Mouse (Mus musculus): Measurements from ENCODE around the gene Vpreb1. TPM values are rescaled to one million over a fixed set of nuclear protein-coding genes. Genes with fewer than 3 reads are reported as not detected.

The Vpreb1 gene
- polyA plus RNA-seq, 2 experiments = 1.5 to 2.6 TPM

DNA sequence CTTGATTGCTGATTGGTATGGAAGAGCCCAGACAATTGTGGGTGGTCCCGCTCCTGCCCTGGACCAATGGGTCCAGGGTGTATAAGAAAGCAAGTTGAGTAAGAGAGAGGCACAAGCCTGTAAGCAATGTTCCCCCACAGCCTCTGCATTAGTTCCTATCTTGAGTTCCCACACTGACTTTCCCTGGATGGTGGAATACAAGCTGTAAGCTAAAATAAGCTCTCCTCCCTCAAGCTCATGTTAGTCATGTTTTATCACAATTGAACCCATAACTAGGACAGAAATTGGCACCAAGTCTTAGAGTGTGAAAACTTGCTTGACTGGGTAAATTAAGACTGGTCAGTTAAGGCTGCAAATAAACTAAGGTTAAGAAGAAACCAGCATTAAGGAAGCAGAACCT lies 15.1 kb downstream of the Vpreb1 start:
- TF ChIP-seq CTCF (IDR thresholded peaks at IDR 0.05; ENCODE audit: low read depth) = no peak
- TF ChIP-seq EP300 (IDR thresholded peaks at IDR 0.05; ENCODE audit: low read depth) = no peak
- H3K4me3 ChIP-seq (ENCODE audit: insufficient read depth in 1 of 2, low read depth in 2 of 2, low read length in 2 of 2) = no peak overlapping the region
- 72% methylated on average over 1 of the region's 1 CpGs for WGBS (ENCODE audit: insufficient replicate concordance)
- H3K27me3 ChIP-seq (ENCODE audit: control insufficient read depth, insufficient read depth, low read length) = no peaks in the 10 kb centered on the region
- no peak overlapping the region for H3K4me2 ChIP-seq (ENCODE audit: low read depth)
- H3K9ac ChIP-seq (replicated peaks) = no peak overlapping the region
- H3K4me1 ChIP-seq (replicated peaks; ENCODE audit: control insufficient read depth in 2 of 2, insufficient read depth in 2 of 2, low read length in 1 of 2) = no peaks in the 10 kb centered on the region
- DNase-seq (ENCODE audit: low read depth in 3 of 3, low spot score in 3 of 3) (no peak), ATAC-seq (ENCODE audit: insufficient read depth) (no peak)
- no peaks in the 10 kb centered on the region for H3K9me3 ChIP-seq (ENCODE audit: control insufficient read depth, low read length)
- H3K36me3 ChIP-seq (replicated peaks; ENCODE audit: control insufficient read depth, insufficient read depth, low read depth) = no peaks in the 10 kb centered on the region
- no peak overlapping the region for H3K27ac ChIP-seq

DNA sequence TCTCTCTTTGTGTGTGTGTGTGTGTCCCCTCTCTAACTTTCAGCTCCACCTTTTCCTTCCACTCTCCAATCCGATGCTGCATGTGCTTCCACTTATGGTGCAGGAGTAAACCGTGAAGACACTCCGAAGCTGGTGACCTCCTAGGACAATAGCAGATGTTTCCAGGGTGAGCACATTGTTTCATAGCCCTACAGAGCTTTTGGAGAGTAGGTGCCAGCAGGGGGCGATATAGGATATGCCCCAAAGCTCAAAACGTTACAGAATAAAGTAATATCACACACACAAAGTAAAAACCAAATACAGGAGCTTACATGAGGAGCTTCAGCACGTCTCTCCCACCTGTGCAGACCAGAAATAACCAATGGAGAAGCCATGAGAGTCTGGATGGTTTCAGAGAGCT lies 15.8 kb downstream of the Vpreb1 start:
- Histone ChIP-seq H3K4me2 (ENCODE audit: low read depth) (no peak overlapping the region), H3K36me3 (replicated peaks; ENCODE audit: control insufficient read depth, insufficient read depth, low read depth) (no peaks in the 10 kb centered on the region), H3K9me3 (ENCODE audit: control insufficient read depth, low read length) (no peaks in the 10 kb centered on the region), H3K9ac (replicated peaks) (no peak overlapping the region), H3K4me3 (ENCODE audit: insufficient read depth in 1 of 2, low read depth in 2 of 2, low read length in 2 of 2) (no peak overlapping the region), H3K27ac (no peak overlapping the region), H3K27me3 (ENCODE audit: control insufficient read depth, insufficient read depth, low read length) (no peaks in the 10 kb centered on the region), H3K4me1 (replicated peaks; ENCODE audit: control insufficient read depth in 2 of 2, insufficient read depth in 2 of 2, low read length in 1 of 2) (no peaks in the 10 kb centered on the region)
- no peak for ATAC-seq (ENCODE audit: insufficient read depth)
- WGBS (ENCODE audit: insufficient replicate concordance) = 10% methylated on average over 6 of the region's 6 CpGs
- peak in 2 of 3 experiments; percentile 28 to 33 for DNase-seq (ENCODE audit: low read depth in 3 of 3, low spot score in 3 of 3)
- TF ChIP-seq EP300 (IDR thresholded peaks at IDR 0.05; ENCODE audit: low read depth) (no peak), CTCF (IDR thresholded peaks at IDR 0.05; ENCODE audit: low read depth) (peak; percentile 67)

DNA sequence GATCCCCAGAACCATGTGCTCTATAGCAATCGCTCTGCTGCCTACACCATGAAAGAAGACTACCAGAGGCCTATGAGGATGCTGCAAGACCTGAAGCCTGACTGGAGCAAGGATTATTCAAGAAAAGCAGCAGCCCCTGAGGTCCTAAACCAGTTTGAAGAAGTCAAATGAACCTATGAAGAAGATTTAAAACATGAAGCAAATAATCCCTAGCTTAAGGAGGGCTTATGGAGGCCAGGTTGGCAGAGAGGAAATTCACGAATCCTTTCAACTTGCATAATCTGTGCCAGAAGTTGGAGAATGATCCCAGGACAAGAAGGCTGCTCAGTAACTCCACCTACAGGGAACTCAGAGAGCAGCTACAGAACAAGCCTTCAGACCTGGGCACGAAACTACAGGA lies 18.2 kb downstream of the Vpreb1 start:
- DNase-seq (ENCODE audit: low read depth in 3 of 3, low spot score in 3 of 3) (no peak), ATAC-seq (ENCODE audit: insufficient read depth) (no peak)
- Histone ChIP-seq H3K9ac (replicated peaks) (no peak overlapping the region), H3K4me3 (ENCODE audit: insufficient read depth in 1 of 2, low read depth in 2 of 2, low read length in 2 of 2) (no peak overlapping the region), H3K36me3 (replicated peaks; ENCODE audit: control insufficient read depth, insufficient read depth, low read depth) (no peaks in the 10 kb centered on the region), H3K27ac (no peak overlapping the region), H3K9me3 (ENCODE audit: control insufficient read depth, low read length) (no peaks in the 10 kb centered on the region), H3K27me3 (ENCODE audit: control insufficient read depth, insufficient read depth, low read length) (no peaks in the 10 kb centered on the region), H3K4me2 (ENCODE audit: low read depth) (no peak overlapping the region), H3K4me1 (replicated peaks; ENCODE audit: control insufficient read depth in 2 of 2, insufficient read depth in 2 of 2, low read length in 1 of 2) (no peaks in the 10 kb centered on the region)
- WGBS (ENCODE audit: insufficient replicate concordance) = 58% methylated on average over 3 of the region's 3 CpGs
- TF ChIP-seq EP300 (IDR thresholded peaks at IDR 0.05; ENCODE audit: low read depth) (no peak), CTCF (IDR thresholded peaks at IDR 0.05; ENCODE audit: low read depth) (no peak)

DNA sequence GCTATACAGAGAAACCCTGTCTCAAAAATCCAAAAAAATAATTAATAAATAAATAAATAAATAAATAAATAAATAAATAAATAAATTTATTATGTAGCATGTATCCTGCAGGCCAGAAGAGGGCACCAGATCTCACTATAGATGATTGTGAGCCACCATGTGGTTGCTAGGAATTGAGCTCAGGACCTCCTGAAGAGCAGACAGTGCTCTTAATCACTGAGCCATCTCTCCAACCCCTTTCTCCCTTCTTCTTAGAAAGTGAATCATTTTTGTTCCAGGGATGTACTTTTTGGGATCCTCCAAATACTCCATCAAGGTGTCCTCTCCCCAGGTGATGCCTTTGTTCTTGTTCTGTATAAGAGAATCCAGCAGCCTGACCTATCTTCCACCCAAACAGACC lies 21.4 kb downstream of the Vpreb1 start:
- H3K27me3 ChIP-seq (ENCODE audit: control insufficient read depth, insufficient read depth, low read length) = no peaks in the 10 kb centered on the region
- H3K27ac ChIP-seq = no peak overlapping the region
- H3K4me2 ChIP-seq (ENCODE audit: low read depth) = no peak overlapping the region
- no peaks in the 10 kb centered on the region for H3K4me1 ChIP-seq (replicated peaks; ENCODE audit: control insufficient read depth in 2 of 2, insufficient read depth in 2 of 2, low read length in 1 of 2)
- no peak for DNase-seq (ENCODE audit: low read depth in 3 of 3, low spot score in 3 of 3)
- H3K36me3 ChIP-seq (replicated peaks; ENCODE audit: control insufficient read depth, insufficient read depth, low read depth) = no peaks in the 10 kb centered on the region
- TF ChIP-seq EP300 (IDR thresholded peaks at IDR 0.05; ENCODE audit: low read depth) (no peak), CTCF (IDR thresholded peaks at IDR 0.05; ENCODE audit: low read depth) (no peak)
- no peak for ATAC-seq (ENCODE audit: insufficient read depth)
- no peak overlapping the region for H3K4me3 ChIP-seq (ENCODE audit: insufficient read depth in 1 of 2, low read depth in 2 of 2, low read length in 2 of 2)
- no peaks in the 10 kb centered on the region for H3K9me3 ChIP-seq (ENCODE audit: control insufficient read depth, low read length)
- no peak overlapping the region for H3K9ac ChIP-seq (replicated peaks)

DNA sequence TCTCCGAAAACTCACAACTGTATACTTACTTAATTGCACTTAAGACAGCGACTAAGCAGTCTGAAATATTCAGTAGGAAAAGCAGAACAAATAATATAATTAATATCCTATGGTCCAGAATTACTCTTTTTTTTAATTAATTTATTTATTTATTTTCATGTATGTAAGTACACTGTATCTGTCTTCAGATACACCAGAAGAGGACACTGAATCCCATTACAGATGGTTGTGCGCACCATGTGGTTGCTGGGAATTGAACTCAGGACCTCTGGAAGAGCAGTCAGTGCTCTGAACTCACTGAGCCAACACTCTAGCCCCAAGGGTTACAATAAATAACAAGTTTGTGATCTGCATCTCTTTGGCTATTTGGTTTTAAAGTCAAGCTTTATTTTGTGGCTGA lies 41.0 kb downstream of the Vpreb1 start:
- ATAC-seq (ENCODE audit: insufficient read depth) (no peak), DNase-seq (ENCODE audit: low read depth in 3 of 3, low spot score in 3 of 3) (no peak)
- Histone ChIP-seq H3K9me3 (ENCODE audit: control insufficient read depth, low read length) (no peaks in the 10 kb centered on the region), H3K27ac (no peak overlapping the region), H3K27me3 (ENCODE audit: control insufficient read depth, insufficient read depth, low read length) (no peaks in the 10 kb centered on the region), H3K36me3 (replicated peaks; ENCODE audit: control insufficient read depth, insufficient read depth, low read depth) (no peaks in the 10 kb centered on the region), H3K4me2 (ENCODE audit: low read depth) (peak overlapping the region; percentile 54), H3K9ac (replicated peaks) (no peak overlapping the region), H3K4me1 (replicated peaks; ENCODE audit: control insufficient read depth in 2 of 2, insufficient read depth in 2 of 2, low read length in 1 of 2) (no peaks in the 10 kb centered on the region), H3K4me3 (ENCODE audit: insufficient read depth in 1 of 2, low read depth in 2 of 2, low read length in 2 of 2) (no peak overlapping the region; a peak in 1 of 4 replicates)
- TF ChIP-seq EP300 (IDR thresholded peaks at IDR 0.05; ENCODE audit: low read depth) (no peak), CTCF (IDR thresholded peaks at IDR 0.05; ENCODE audit: low read depth) (no peak)
- WGBS (ENCODE audit: insufficient replicate concordance) = 72% methylated on average over 3 of the region's 3 CpGs

All from liver, embryonic 14.5 days (tissue).